In genomic region chr19:8820424-8820956, GRCm38 (mm10) we compare ENCODE assay signal across 9 mouse cellular contexts. TPM values are rescaled to one million over a fixed set of nuclear protein-coding genes. Genes with fewer than 3 reads are reported as not detected.
DNase-seq lines count a peak whose midpoint lies in the region; ATAC-seq lines count a peak whose summit lies in the region.
"Had no signal": no experiment of that assay in that cellular context is flagged by ENCODE, and none has a peak within 500 bp of the region (broad histone marks: within the 10 kb centered on the region; RNA-seq: fewer than 3 reads in every experiment).

No protein-coding gene starts in this region.

- H3K36me3 ChIP-seq in heart, embryonic 11.5 days (ENCODE audit: control insufficient read depth, insufficient read depth, low read length) = peaks cover 17% of the 10 kb centered on the region
- H3K36me3 ChIP-seq in limb, embryonic 10.5 days = peaks cover 59% of the 10 kb centered on the region

- ATAC-seq in heart, embryonic 11.5 days (replicated peaks; ENCODE audit: insufficient number of reproducible peaks, low FRiP score, low TSS enrichment) = peak; percentile 39

- peak overlapping the region; percentile 99 for H3K9ac ChIP-seq in heart, embryonic 11.5 days (ENCODE audit: low read depth, low read length)

- peak overlapping the region; percentile 100 for H3K27ac ChIP-seq in heart, embryonic 11.5 days (ENCODE audit: low read depth, low read length)
- H3K27ac ChIP-seq in limb, embryonic 10.5 days = peak overlapping the region; percentile 96

- no peak for DNase-seq in heart, adult 9 months (ENCODE audit: low spot score in 2 of 2)
- DNase-seq in thymus, postnatal 4 days = peak; percentile 70
- no peak for DNase-seq in thymus, postnatal 36 days
- DNase-seq in limb, embryonic 10.5 days (ENCODE audit: low spot score) = no peak
- DNase-seq in neural tube, embryonic 10.5 days (ENCODE audit: extremely low spot score, low spot score) = peak; percentile 52
- DNase-seq in natural killer cell, adult 2 months (ENCODE audit: low spot score in 2 of 2) = no peak
- DNase-seq in layer of hippocampus, adult 9-11 months = no peak

- peaks cover 17% of the 10 kb centered on the region for H3K4me1 ChIP-seq in heart, embryonic 11.5 days (ENCODE audit: control insufficient read depth, insufficient read depth, low read length)
- H3K4me1 ChIP-seq in limb, embryonic 10.5 days = peaks cover 40% of the 10 kb centered on the region

- peak overlapping the region; percentile 100 for H3K4me3 ChIP-seq in heart, embryonic 11.5 days (ENCODE audit: low read depth, low read length)
- H3K4me3 ChIP-seq in limb, embryonic 10.5 days = peak overlapping the region; percentile 72

- WGBS in heart, embryonic 11.5 days (ENCODE audit: insufficient replicate concordance) = 0% methylated on average over 48 of the region's 48 CpGs
- WGBS in limb, embryonic 10.5 days = under 1% methylated on average over 48 of the region's 48 CpGs

- H3K4me2 ChIP-seq in heart, embryonic 11.5 days = peak overlapping the region; percentile 97

- H3K9me3 ChIP-seq in heart, embryonic 11.5 days (replicated peaks; ENCODE audit: control insufficient read depth, low read length) = no peaks in the 10 kb centered on the region
- H3K9me3 ChIP-seq in limb, embryonic 10.5 days (replicated peaks) = no peaks in the 10 kb centered on the region

- H3K27me3 ChIP-seq in heart, embryonic 11.5 days (ENCODE audit: control insufficient read depth, insufficient read depth, low read length) = no peaks in the 10 kb centered on the region
- H3K27me3 ChIP-seq in limb, embryonic 10.5 days (ENCODE audit: low read depth, poor library complexity, severe bottlenecking) = no peaks in the 10 kb centered on the region
- H3K27me3 ChIP-seq: Patski had no signal

RNA-seq across cellular contexts. Expression of gene Hnrnpul2, which starts 0.7 kb away (rescaled TPM):
- 4.6 and 6.1 TPM in 2 replicates for polyA plus RNA-seq in heart, embryonic 11.5 days (2014; fragmentation: Nextera tagmentation; extraction: Ambion mirVana)
- 4.7 and 5.2 TPM in 2 replicates for polyA plus RNA-seq in limb, embryonic 10.5 days (2016; fragmentation: Nextera tagmentation; extraction: Ambion mirVana)

RNA-seq across cellular contexts. Expression of gene Ttc9c, which starts 1.4 kb away (rescaled TPM):
- polyA plus RNA-seq in heart, embryonic 11.5 days (2014; fragmentation: Nextera tagmentation; extraction: Ambion mirVana) = 32.3 and 34.0 TPM in 2 replicates
- polyA plus RNA-seq in limb, embryonic 10.5 days (2016; fragmentation: Nextera tagmentation; extraction: Ambion mirVana) = 80.2 and 85.2 TPM in 2 replicates

RNA-seq across cellular contexts. Expression of gene AC129217.1, which starts 9.1 kb away (rescaled TPM):
- not detected in 2 replicates for polyA plus RNA-seq in heart, embryonic 11.5 days (2014; fragmentation: Nextera tagmentation; extraction: Ambion mirVana)
- polyA plus RNA-seq in limb, embryonic 10.5 days (2016; fragmentation: Nextera tagmentation; extraction: Ambion mirVana) = not detected in 2 replicates

RNA-seq across cellular contexts. Expression of gene Bscl2, which starts 16.8 kb away (rescaled TPM):
- polyA plus RNA-seq in heart, embryonic 11.5 days (2014; fragmentation: Nextera tagmentation; extraction: Ambion mirVana) = 37.9 and 41.7 TPM in 2 replicates
- polyA plus RNA-seq in limb, embryonic 10.5 days (2016; fragmentation: Nextera tagmentation; extraction: Ambion mirVana) = 37.2 and 42.5 TPM in 2 replicates

RNA-seq across cellular contexts. Expression of gene Zbtb3, which starts 18.1 kb away (rescaled TPM):
- 3.9 and 5.2 TPM in 2 replicates for polyA plus RNA-seq in heart, embryonic 11.5 days (2014; fragmentation: Nextera tagmentation; extraction: Ambion mirVana)
- 5.9 and 6.1 TPM in 2 replicates for polyA plus RNA-seq in limb, embryonic 10.5 days (2016; fragmentation: Nextera tagmentation; extraction: Ambion mirVana)

Comparison
In these comparisons a context has a peak if more than half of its experiments do, and no peak if none do; other contexts are left out.
1. DNase-seq: peak in thymus, postnatal 4 days (single experiment) and neural tube, embryonic 10.5 days (single experiment); none in heart, adult 9 months (0 of 2), thymus, postnatal 36 days (0 of 2), limb, embryonic 10.5 days (single experiment), natural killer cell, adult 2 months (0 of 2) and layer of hippocampus, adult 9-11 months (single experiment).